Mouse (Mus musculus) left cerebral cortex, postnatal 10 days (tissue): ENCODE measurements around the gene Gna13. TPM values are rescaled to one million over a fixed set of nuclear protein-coding genes. Genes with fewer than 3 reads are reported as not detected.
"Not testable (repeated sequence)": the region's sequence is repeated elsewhere in the genome, so short reads cannot be mapped to it uniquely, and the experiment has no call there.

Experiments
- DNase-seq, 2 experiments: peaks; one replicate each; pipeline ENCODE4 v3.0.0; 2021 to 2022; ENCODE audit warnings: low spot score in 2 of 2, mixed read lengths in 1 of 2; ENCODE audit errors: extremely low spot score in 1 of 2
- intact Hi-C: fragments of 180-260 bp; cut with DNase I; formaldehyde crosslinking; loops from one replicate; pipeline ENCODE4 v1.15.1; 2025
- total RNA-seq, 2 experiments: library from RNA; stranded (reverse); gene quantifications; 2 replicates each; pipeline ENCODE4 v1.2.3; 2021

Gene Gna13
- total RNA-seq = 10 to 100 TPM; 46.3 TPM

DNA sequence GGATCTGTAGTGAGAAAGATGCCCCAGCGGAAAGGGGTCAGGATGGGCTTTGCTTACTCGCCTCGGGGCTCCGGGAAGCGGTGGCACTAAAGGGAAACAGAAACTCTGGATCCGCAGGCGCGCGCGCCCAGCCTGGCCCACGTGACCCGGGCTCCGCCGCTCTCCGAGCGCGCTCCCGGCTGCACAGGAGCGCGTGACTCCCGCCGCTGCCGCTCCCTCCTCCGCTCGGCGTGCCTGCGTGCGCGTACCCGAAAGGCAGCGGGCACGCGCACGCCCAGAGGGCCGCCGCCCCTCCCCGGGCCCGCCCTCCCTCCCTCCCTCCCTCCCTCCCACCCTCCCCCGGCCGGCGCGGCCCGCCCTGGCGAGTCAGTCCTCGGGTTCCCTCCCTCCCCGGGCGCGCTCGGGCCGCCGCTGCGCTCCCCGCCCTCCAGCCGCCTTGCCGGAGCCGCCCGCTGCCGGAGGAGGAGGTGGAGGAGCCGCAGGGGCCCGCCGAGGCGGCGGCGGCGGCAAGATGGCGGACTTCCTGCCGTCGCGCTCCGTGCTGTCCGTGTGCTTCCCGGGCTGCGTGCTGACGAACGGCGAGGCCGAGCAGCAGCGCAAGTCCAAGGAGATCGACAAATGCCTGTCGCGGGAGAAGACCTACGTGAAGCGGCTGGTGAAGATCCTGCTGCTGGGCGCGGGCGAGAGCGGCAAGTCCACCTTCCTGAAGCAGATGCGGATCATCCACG, at the start of gene Gna13:
Gene Gna13 (plus strand): TSS at position 369 of the 728 bp plus-strand sequence.
- intact Hi-C loops = no loop called here
- DNase-seq = peak; percentile 83 to 95

- peak; percentile 38 to 60 for DNase-seq
- intact Hi-C loops = no loop called here
These were observed 45.7 kb upstream of the Gna13 start for GRCm38 (mm10) chr11:109316921-109317320.

GRCm38 (mm10) chr11:109319471-109319870, 43.2 kb upstream of the Gna13 start:
- intact Hi-C loops = no loop called here
- DNase-seq = no peak

DNA sequence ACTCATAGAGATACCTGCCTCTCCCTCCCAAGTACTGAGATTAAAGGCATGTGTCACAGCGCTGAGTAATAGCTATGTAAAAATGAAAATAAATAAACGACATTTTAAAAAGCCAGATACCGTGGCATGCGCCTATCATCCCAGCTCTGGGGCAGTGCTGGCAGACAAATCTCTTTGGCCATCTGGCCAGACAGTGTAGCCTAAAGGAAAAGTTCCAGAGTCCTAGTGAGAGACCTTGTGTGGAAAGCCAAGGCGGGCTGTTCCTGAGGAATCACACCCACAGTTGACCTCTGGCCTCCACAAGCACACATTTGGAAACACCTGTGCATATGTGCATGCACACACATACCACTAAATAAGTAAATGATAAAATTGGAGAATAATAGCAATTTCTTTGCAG, 42.7 kb upstream of the Gna13 start:
- DNase-seq = no peak
- intact Hi-C loops = loop anchor here (10.0 kb wide), 1 partner anchor 535 kb away; no protein-coding TSS in a partner anchor

DNA sequence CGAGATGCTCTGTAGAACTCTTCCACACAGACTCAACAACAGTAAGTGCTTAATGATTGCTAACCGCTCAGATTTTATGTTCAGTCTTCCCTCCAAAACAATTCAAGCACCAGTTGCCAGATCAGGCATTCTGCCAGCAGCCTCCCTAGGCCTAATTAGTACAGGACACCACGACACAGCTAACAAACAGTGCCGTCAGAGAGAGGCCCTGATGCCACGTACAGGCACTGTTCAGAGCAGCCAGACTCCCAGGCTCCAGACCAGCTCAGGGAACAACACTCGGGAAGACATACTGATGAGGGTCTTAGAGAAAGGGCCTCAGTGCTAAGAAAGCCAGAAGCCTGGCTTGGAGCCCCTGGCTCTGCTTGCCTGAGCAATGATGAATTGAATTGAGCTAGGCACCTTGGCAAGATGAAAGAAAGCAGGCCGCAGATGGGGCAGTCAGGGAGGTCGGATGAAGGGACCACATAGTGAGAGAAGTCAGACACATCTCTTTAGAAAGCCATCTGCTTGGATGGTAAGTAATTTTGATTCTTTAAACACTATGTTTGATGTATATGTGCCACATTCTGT, 42.2 kb upstream of the Gna13 start:
- intact Hi-C loops = loop anchor here (10.0 kb wide), 1 partner anchor 534 kb away; no protein-coding TSS in a partner anchor
- peak; percentile 72 to 80 for DNase-seq

DNA sequence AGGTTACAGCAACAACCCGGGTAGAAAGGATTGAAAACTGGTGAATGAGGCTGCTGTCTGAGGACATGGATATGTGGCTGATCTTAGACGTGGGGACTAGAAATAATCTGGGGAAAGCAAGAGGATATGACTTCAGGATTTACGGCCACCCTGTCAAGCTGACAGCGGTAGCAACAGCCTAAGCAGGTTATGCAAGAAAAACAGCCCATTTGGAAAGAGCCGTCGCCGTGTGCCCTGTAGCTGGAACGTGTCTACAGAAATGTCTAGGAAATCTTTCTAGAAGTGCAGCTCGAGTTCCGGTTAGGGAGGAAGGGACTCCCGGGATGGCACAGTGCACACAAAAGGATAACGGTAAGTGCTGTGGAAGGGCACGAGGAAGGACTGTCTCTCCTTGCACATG, 36.4 kb upstream of the Gna13 start:
- intact Hi-C loops = loop anchor here (5.0 to 10.0 kb wide), 2 partner anchors 101 to 529 kb away; partner anchors contain the start of gene Amz2
- no peak for DNase-seq

GRCm38 (mm10) chr11:109327381-109327780, 35.2 kb upstream of the Gna13 start:
- DNase-seq = no peak
- intact Hi-C loops = loop anchor here (5.0 to 10.0 kb wide), 2 partner anchors 100 to 527 kb away; partner anchors contain the start of gene Amz2

DNA sequence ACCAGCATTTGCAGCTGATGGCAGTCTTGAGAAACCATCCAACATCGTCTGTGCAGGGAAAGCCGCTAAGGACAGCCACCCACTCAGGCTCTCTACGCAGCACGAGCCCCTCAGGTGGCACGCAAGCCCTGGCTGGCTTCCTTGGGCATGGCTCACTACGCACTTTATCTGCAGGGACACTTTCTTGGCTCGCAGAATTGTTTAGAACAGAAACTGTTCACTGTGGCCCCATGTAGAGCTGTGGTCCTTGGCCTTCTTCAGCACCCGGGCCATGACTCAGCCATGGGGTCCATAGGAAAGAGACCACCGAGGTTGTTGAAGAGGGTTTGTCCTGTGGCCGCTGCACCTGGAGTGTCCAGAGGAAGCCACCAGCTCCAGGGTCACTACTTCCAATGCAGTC, 34.7 kb upstream of the Gna13 start:
- no peak for DNase-seq
- intact Hi-C loops = loop anchor here (5.0 to 10.0 kb wide), 2 partner anchors 99 to 527 kb away; partner anchors contain the start of gene Amz2

- DNase-seq = no peak
- intact Hi-C loops = loop anchor here (5.0 to 10.0 kb wide), 2 partner anchors 98 to 525 kb away; partner anchors contain the start of gene Amz2
These were observed 33.3 kb upstream of the Gna13 start for GRCm38 (mm10) chr11:109329331-109329730.

- no peak for DNase-seq
- intact Hi-C loops = loop anchor here (10.0 kb wide), 1 partner anchor 254 kb away; no protein-coding TSS in a partner anchor
These were observed 31.8 kb upstream of the Gna13 start for GRCm38 (mm10) chr11:109330706-109331393.

- intact Hi-C loops = loop anchor here (10.0 kb wide), 1 partner anchor 253 kb away; no protein-coding TSS in a partner anchor
- DNase-seq = peak; percentile 87 to 93
These were observed 31.2 kb upstream of the Gna13 start for GRCm38 (mm10) chr11:109331424-109331824.

- intact Hi-C loops = loop anchor here (10.0 kb wide), 1 partner anchor 252 kb away; no protein-coding TSS in a partner anchor
- DNase-seq = no peak
These were observed 29.9 kb upstream of the Gna13 start for GRCm38 (mm10) chr11:109332722-109333121.

DNA sequence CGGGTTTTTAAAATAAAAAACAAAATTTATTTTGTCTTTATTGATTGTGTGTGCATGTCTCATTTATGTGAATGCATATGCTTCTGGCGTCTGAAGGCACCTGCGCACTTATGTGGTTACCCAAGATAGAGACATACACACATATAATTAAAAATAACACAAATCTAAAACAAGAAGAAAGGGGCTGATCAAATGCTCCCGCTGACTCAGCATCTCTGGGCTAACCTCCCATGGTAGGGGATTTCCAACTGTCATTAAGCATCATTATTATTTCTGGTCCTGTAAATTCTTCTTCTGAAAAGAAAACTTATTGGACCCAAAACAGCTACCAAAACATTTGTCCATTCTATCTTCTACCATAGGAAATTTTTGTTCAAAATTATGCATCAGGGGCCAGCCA, 27.9 kb upstream of the Gna13 start:
- intact Hi-C loops = loop anchor here (10.0 kb wide), 1 partner anchor 250 kb away; no protein-coding TSS in a partner anchor
- no peak for DNase-seq

- no peak for DNase-seq
- intact Hi-C loops = loop anchor here (10.0 kb wide), 1 partner anchor 249 kb away; no protein-coding TSS in a partner anchor
These were observed 26.7 kb upstream of the Gna13 start for GRCm38 (mm10) chr11:109335890-109336289.

- intact Hi-C loops = loop anchor here (10.0 kb wide), 1 partner anchor 245 kb away; no protein-coding TSS in a partner anchor
- DNase-seq = no peak
These were observed 23.3 kb upstream of the Gna13 start for GRCm38 (mm10) chr11:109339155-109339938.

GRCm38 (mm10) chr11:109340541-109340940, 22.1 kb upstream of the Gna13 start:
- DNase-seq = no peak
- intact Hi-C loops = no loop called here

DNA sequence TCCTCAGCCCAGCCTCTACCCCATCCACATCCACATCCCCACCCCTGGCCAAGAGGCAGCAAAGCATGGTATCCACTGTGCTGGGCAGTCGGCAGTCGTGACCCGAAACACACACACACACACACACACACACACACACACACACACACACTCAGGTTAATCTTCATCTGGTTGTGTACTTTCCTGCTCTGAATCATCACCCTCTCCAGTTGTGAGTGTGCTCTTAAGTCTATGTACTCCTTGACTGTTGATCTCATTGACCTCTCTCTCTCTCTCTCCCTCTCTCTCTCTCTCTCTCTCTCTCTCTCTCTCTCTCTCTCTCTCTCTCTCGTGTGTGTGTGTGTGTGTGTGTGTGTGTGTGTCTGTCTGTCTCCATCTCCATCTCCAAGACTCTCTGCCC, 20.0 kb upstream of the Gna13 start:
- DNase-seq, intact Hi-C loops: not testable (repeated sequence)

- no peak for DNase-seq
- intact Hi-C loops = no loop called here
These were observed 19.1 kb upstream of the Gna13 start for GRCm38 (mm10) chr11:109343558-109343957.
